Mouse (Mus musculus) MEL (cell line): ENCODE data around the gene Sult2a8. TPM values are rescaled to one million over a fixed set of nuclear protein-coding genes. Genes with fewer than 3 reads are reported as not detected.

ENCODE experiments used
- DNase-seq: peaks from one replicate; pipeline ENCODE4 v3.0.0; 2011; ENCODE audit warnings: low read depth, low spot score
- H3K27ac ChIP-seq: 2 replicates; pipeline ENCODE4 v1.5.1; 2012; ENCODE audit warnings: low read depth, mild to moderate bottlenecking, control low read depth, low read length, moderate library complexity; ENCODE audit not compliant: control insufficient read depth
- H3K27me3 ChIP-seq, 2 experiments: fragments of 150-350 bp in 1 of 2; sonication (generic) in 1 of 2; 2 replicates each; pipeline ENCODE4 v1.6.1; 2012; ENCODE audit warnings: low read length in 2 of 2, mild to moderate bottlenecking in 2 of 2, improper control_type of control experiment in 1 of 2, moderate library complexity in 1 of 2; ENCODE audit not compliant: insufficient read depth in 2 of 2, control insufficient read depth in 1 of 2
- H3K36me3 ChIP-seq, 2 experiments: 2 replicates each; pipeline ENCODE4 v1.6.1; 2012 to 2014; ENCODE audit warnings: low read length in 2 of 2, improper control_type of control experiment in 1 of 2, inconsistent platforms in 1 of 2, mild to moderate bottlenecking in 1 of 2; ENCODE audit not compliant: insufficient read depth in 2 of 2, control insufficient read depth in 1 of 2
- H3K4me1 ChIP-seq, 2 experiments: fragments of 150-350 bp in 1 of 2; sonication (generic) in 1 of 2; 2 replicates each; pipeline ENCODE4 v1.6.1; 2012; ENCODE audit warnings: low read length in 2 of 2, improper control_type of control experiment in 1 of 2, mild to moderate bottlenecking in 1 of 2; ENCODE audit not compliant: insufficient read depth in 2 of 2, control insufficient read depth in 1 of 2
- H3K4me3 ChIP-seq, 2 experiments: fragments of 150-350 bp in 1 of 2; sonication (generic) in 1 of 2; 2 replicates each; pipeline ENCODE4 v1.5.1; 2012; ENCODE audit warnings: low read depth in 2 of 2, low read length in 2 of 2, mild to moderate bottlenecking in 2 of 2, moderate library complexity in 2 of 2, control low read depth in 1 of 2, improper control_type of control experiment in 1 of 2; ENCODE audit not compliant: control insufficient read depth in 1 of 2, insufficient read depth in 1 of 2
- H3K79me2 ChIP-seq: 2 replicates; pipeline ENCODE4 v1.6.1; 2012; ENCODE audit warnings: mild to moderate bottlenecking, low read length, moderate library complexity; ENCODE audit not compliant: control insufficient read depth, poor library complexity, insufficient read depth
- H3K9ac ChIP-seq: 2 replicates; pipeline ENCODE4 v1.6.1; 2012; ENCODE audit warnings: low read depth, mild to moderate bottlenecking, control low read depth, low read length, moderate library complexity; ENCODE audit not compliant: control insufficient read depth, poor library complexity, severe bottlenecking
- H3K9me3 ChIP-seq: fragments of 150-350 bp; sonication (generic); replicated peaks from 2 replicates; pipeline ENCODE4 v1.6.1; 2012; ENCODE audit warnings: mild to moderate bottlenecking, low read length, improper control_type of control experiment, moderate library complexity; ENCODE audit not compliant: insufficient read depth
- BHLHE40 ChIP-seq: IDR thresholded peaks from 2 replicates; pipeline ENCODE4 v1.6.1; 2012; ENCODE audit warnings: low read depth, mild to moderate bottlenecking, inconsistent platforms, low read length, improper control_type of control experiment, borderline replicate concordance
- CHD1 ChIP-seq: IDR thresholded peaks from 2 replicates; pipeline ENCODE4 v1.6.1; 2012; ENCODE audit warnings: low read depth, mild to moderate bottlenecking, inconsistent platforms, low read length, improper control_type of control experiment
- CHD2 ChIP-seq: IDR thresholded peaks from 2 replicates; pipeline ENCODE4 v1.6.1; 2011; ENCODE audit warnings: low read length, improper control_type of control experiment
- CTCF ChIP-seq, 3 experiments: IDR thresholded peaks in 2 of 3; conservative IDR thresholded peaks in 1 of 3; 2 replicates each; pipeline ENCODE4 v1.5.1; 2011 to 2012; ENCODE audit warnings: low read length in 3 of 3, low read depth in 2 of 3, mild to moderate bottlenecking in 2 of 3, improper control_type of control experiment in 1 of 3, inconsistent platforms in 1 of 3, mixed read lengths in 1 of 3, moderate library complexity in 1 of 3; ENCODE audit not compliant: control insufficient read depth in 1 of 3, insufficient read depth in 1 of 3, poor library complexity in 1 of 3, severe bottlenecking in 1 of 3
- E2F4 ChIP-seq: IDR thresholded peaks from 2 replicates; pipeline ENCODE4 v1.6.1; 2011; ENCODE audit warnings: low read depth, low read length, improper control_type of control experiment, borderline replicate concordance
- EP300 ChIP-seq, 2 experiments: IDR thresholded peaks; 2 replicates each; pipeline ENCODE4 v1.6.1; 2011; ENCODE audit warnings: improper control_type of control experiment in 2 of 2, low read length in 2 of 2, low read depth in 1 of 2, mild to moderate bottlenecking in 1 of 2
- ETS1 ChIP-seq: IDR thresholded peaks from 2 replicates; pipeline ENCODE4 v1.6.1; 2012; ENCODE audit warnings: low read depth, mild to moderate bottlenecking, inconsistent platforms, low read length, improper control_type of control experiment, moderate library complexity
- GABPA ChIP-seq: IDR thresholded peaks from 2 replicates; pipeline ENCODE4 v1.6.1; 2012; ENCODE audit warnings: low read depth, mild to moderate bottlenecking, inconsistent platforms, low read length, improper control_type of control experiment, moderate library complexity
- KAT2A ChIP-seq: conservative IDR thresholded peaks from 2 replicates; pipeline ENCODE4 v1.6.1; 2012; ENCODE audit warnings: low read depth, low read length, improper control_type of control experiment, inconsistent platforms
- MAFK ChIP-seq: IDR thresholded peaks from 2 replicates; pipeline ENCODE4 v1.6.1; 2011; ENCODE audit warnings: low read depth, mild to moderate bottlenecking, low read length, improper control_type of control experiment, borderline replicate concordance
- MXI1 ChIP-seq: IDR thresholded peaks from 2 replicates; pipeline ENCODE4 v1.6.1; 2011; ENCODE audit warnings: mild to moderate bottlenecking, low read depth, low read length, improper control_type of control experiment
- MYB ChIP-seq: IDR thresholded peaks from 2 replicates; pipeline ENCODE4 v1.6.1; 2011; ENCODE audit warnings: mild to moderate bottlenecking, low read depth, low read length, improper control_type of control experiment
- NELFE ChIP-seq: IDR thresholded peaks from 2 replicates; pipeline ENCODE4 v1.6.1; 2011; ENCODE audit warnings: low read depth, low read length, improper control_type of control experiment
- POLR2AphosphoS5 ChIP-seq: IDR thresholded peaks from 2 replicates; pipeline ENCODE4 v1.6.1; 2012; ENCODE audit warnings: low read depth, borderline replicate concordance, mild to moderate bottlenecking, inconsistent platforms, low read length, moderate library complexity, mixed read lengths
- SIN3A ChIP-seq: IDR thresholded peaks from 2 replicates; pipeline ENCODE4 v1.6.1; 2012; ENCODE audit warnings: low read length, improper control_type of control experiment, inconsistent platforms
- ZMIZ1 ChIP-seq: IDR thresholded peaks from 2 replicates; pipeline ENCODE4 v1.6.1; 2012; ENCODE audit warnings: low read depth, mild to moderate bottlenecking, inconsistent platforms, low read length, improper control_type of control experiment, moderate library complexity
- polyA plus RNA-seq, 2 experiments: library from polyadenylated mRNA; stranded (reverse) in 1 of 2; unstranded in 1 of 2; fragments of >175 nt in 1 of 2; fragments of >200 nt in 1 of 2; gene quantifications; 2 replicates each; pipeline versions ENCODE4 v1.2.1 to v1.2.4; 2012; ENCODE audit warnings: low replicate concordance in 2 of 2, low read depth in 1 of 2; ENCODE audit not compliant: insufficient read length in 2 of 2, insufficient read depth in 1 of 2, missing spikeins in 1 of 2
- total RNA-seq: library from RNA; depleted of rRNA; stranded (reverse); fragments of 300-350 nt; gene quantifications from 2 replicates; pipeline ENCODE4 v1.2.3, GENCODE M21; 2012; rRNA removed

Sult2a8 gene
- total RNA-seq (not detected in 2 replicates), polyA plus RNA-seq (not detected)

DNA sequence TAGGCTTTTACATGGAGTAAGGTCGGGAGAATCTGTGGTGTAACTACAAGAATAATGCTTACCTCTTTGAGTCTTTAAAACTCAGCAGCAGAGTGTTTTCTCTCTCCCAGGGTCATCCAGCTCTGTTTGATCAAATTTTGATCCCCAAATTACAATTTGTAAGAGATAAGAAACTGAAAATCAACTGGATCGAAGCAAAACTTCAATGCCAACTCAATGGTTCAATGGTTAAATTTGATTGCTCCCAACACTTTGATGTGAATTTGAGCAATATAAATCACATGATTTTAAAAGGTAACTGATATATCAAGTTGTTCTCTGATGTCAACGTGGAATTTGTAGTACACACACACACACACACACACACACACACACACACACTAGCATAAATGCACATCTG, at the start of gene Sult2a8:
Gene Sult2a8, minus strand, starts transcription at position 236 of the 400 bp plus-strand sequence.
- TF ChIP-seq EP300 (IDR thresholded peaks at IDR 0.05; ENCODE audit: low read depth in 1 of 2, low read length in 2 of 2) = no peak
- no peak for TF ChIP-seq KAT2A
- no peak for TF ChIP-seq CTCF (IDR thresholded peaks at IDR 0.05 in 2 of 3, conservative IDR thresholded peaks at IDR 0.05 in 1 of 3; ENCODE audit: control insufficient read depth in 1 of 3, insufficient read depth in 1 of 3, low read depth in 2 of 3, low read length in 3 of 3, poor library complexity in 1 of 3, severe bottlenecking in 1 of 3)
- no peak for TF ChIP-seq CHD1
- TF ChIP-seq POLR2AphosphoS5 = no peak
- no peak for TF ChIP-seq GABPA
- no peak for TF ChIP-seq ETS1
- TF ChIP-seq BHLHE40 = no peak
- no peak for TF ChIP-seq ZMIZ1
- no peak for TF ChIP-seq MAFK
- no peak for TF ChIP-seq SIN3A
- no peak for TF ChIP-seq E2F4
- Histone ChIP-seq H3K27me3 (no peaks in the 10 kb centered on the region), H3K9ac (no peak within 1 kb of the TSS), H3K79me2 (no peaks in the 10 kb centered on the region), H3K9me3 (no peaks in the 10 kb centered on the region), H3K4me1 (no peaks in the 10 kb centered on the region), H3K27ac (no peak within 1 kb of the TSS), H3K36me3 (no peaks in the 10 kb centered on the region), H3K4me3 (no peak within 1 kb of the TSS)
- no peak for DNase-seq

GRCm38 (mm10) chr7:14494130-14494529, 47.6 kb upstream of the Sult2a8 start, which contains the start of gene Sult2a7:
Sult2a7 (minus strand) TSS chr7:14494230.
- Histone ChIP-seq H3K27me3 (no peaks in the 10 kb centered on the region), H3K79me2 (no peaks in the 10 kb centered on the region), H3K9ac (no peak within 1 kb of the TSS), H3K4me1 (no peaks in the 10 kb centered on the region), H3K4me3 (no peak within 1 kb of the TSS), H3K27ac (no peak within 1 kb of the TSS), H3K9me3 (no peaks in the 10 kb centered on the region), H3K36me3 (no peaks in the 10 kb centered on the region)
- DNase-seq = no peak
- TF ChIP-seq MYB = no peak

- H3K36me3 ChIP-seq = no peaks in the 10 kb centered on the region
- no peaks in the 10 kb centered on the region for H3K9me3 ChIP-seq
- no peaks in the 10 kb centered on the region for H3K79me2 ChIP-seq
- no peak overlapping the region for H3K9ac ChIP-seq
- DNase-seq = no peak
- no peak overlapping the region for H3K27ac ChIP-seq
- H3K4me3 ChIP-seq = no peak overlapping the region
- H3K27me3 ChIP-seq = no peaks in the 10 kb centered on the region
- no peaks in the 10 kb centered on the region for H3K4me1 ChIP-seq
- no peak for TF ChIP-seq NELFE
- no peak for TF ChIP-seq CHD2
- TF ChIP-seq MXI1 = no peak
- TF ChIP-seq, all 39 proteins: peak for 0
Measured at GRCm38 (mm10) chr7:14492886-14493285, 46.3 kb upstream of the Sult2a8 start.
